Mouse (Mus musculus): ENCODE results near the gene Srd5a3. TPM values are rescaled to one million over a fixed set of nuclear protein-coding genes. Genes with fewer than 3 reads are reported as not detected.

Srd5a3 gene
- polyA plus RNA-seq, 1 experiment from 2014 or later: 15.4 TPM

DNA sequence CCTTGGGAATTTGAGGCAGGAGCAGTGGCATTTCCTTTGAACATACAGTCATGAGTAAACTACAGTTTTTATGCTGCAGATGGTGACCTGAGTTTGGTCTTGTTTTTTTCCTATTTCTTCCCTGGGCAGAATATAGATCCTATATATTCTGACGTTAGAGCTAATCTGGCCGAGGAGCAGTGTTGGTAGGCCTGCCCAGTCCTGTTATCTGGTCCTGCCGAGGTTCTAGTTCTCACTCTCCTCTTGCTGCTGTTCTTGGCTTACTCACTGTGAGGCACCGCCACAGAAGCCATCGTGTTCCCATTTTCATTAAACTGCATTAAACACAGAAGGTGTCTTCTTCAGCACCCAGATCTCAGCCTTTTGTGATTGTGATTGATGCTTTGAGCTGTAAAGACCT, 47.8 kb downstream of the Srd5a3 start:
- H3K27me3 ChIP-seq (ENCODE audit: insufficient read depth, low read length): no peaks in the 10 kb centered on the region

GRCm38 (mm10) chr5:76190609-76191008, 50.5 kb downstream of the Srd5a3 start:
- no peak for TF ChIP-seq CTCF (IDR thresholded peaks at IDR 0.05; ENCODE audit: low read depth)
- no peak for TF ChIP-seq EP300 (IDR thresholded peaks at IDR 0.05; ENCODE audit: low read depth)
- H3K27ac ChIP-seq (ENCODE audit: low read depth): no peak overlapping the region
- H3K4me3 ChIP-seq (ENCODE audit: low read depth, low read length): no peak overlapping the region
- H3K27me3 ChIP-seq (ENCODE audit: insufficient read depth, low read length): no peaks in the 10 kb centered on the region
- WGBS (ENCODE audit: insufficient replicate concordance): 72% methylated on average over 4 of the region's 4 CpGs
- no peak for DNase-seq
- no peak overlapping the region for H3K9ac ChIP-seq (replicated peaks)
- H3K36me3 ChIP-seq (replicated peaks; ENCODE audit: insufficient read depth, low read length): peaks cover 9% of the 10 kb centered on the region
- no peaks in the 10 kb centered on the region for H3K9me3 ChIP-seq (ENCODE audit: low read length)
- no peak overlapping the region for H3K4me2 ChIP-seq (ENCODE audit: low read depth, low read length)
- no peak for ATAC-seq
- peaks cover 23% of the 10 kb centered on the region for H3K4me1 ChIP-seq (ENCODE audit: insufficient read depth)

More for the DNA sequence above, 47.8 kb downstream of the Srd5a3 start:
- no peaks in the 10 kb centered on the region for H3K9me3 ChIP-seq (ENCODE audit: low read length)
- ATAC-seq (no peak), DNase-seq (no peak)
- 52% methylated on average over 5 of the region's 5 CpGs for WGBS (ENCODE audit: insufficient replicate concordance)
- no peak overlapping the region for H3K9ac ChIP-seq (replicated peaks)
- TF ChIP-seq CTCF (IDR thresholded peaks at IDR 0.05; ENCODE audit: low read depth) (no peak), EP300 (IDR thresholded peaks at IDR 0.05; ENCODE audit: low read depth) (no peak)
- H3K4me2 ChIP-seq (ENCODE audit: low read depth, low read length): no peak overlapping the region
- peaks cover 37% of the 10 kb centered on the region for H3K4me1 ChIP-seq (ENCODE audit: insufficient read depth)
- no peak overlapping the region for H3K4me3 ChIP-seq (ENCODE audit: low read depth, low read length)
- peaks cover 3% of the 10 kb centered on the region; the same call in 1 of the 2 replicates for H3K36me3 ChIP-seq (replicated peaks; ENCODE audit: insufficient read depth, low read length)
- no peak overlapping the region for H3K27ac ChIP-seq (ENCODE audit: low read depth)

GRCm38 (mm10) chr5:76193075-76193474, 53.0 kb downstream of the Srd5a3 start:
- TF ChIP-seq CTCF (IDR thresholded peaks at IDR 0.05; ENCODE audit: low read depth) (no peak), EP300 (IDR thresholded peaks at IDR 0.05; ENCODE audit: low read depth) (no peak)
- DNase-seq: no peak

DNA sequence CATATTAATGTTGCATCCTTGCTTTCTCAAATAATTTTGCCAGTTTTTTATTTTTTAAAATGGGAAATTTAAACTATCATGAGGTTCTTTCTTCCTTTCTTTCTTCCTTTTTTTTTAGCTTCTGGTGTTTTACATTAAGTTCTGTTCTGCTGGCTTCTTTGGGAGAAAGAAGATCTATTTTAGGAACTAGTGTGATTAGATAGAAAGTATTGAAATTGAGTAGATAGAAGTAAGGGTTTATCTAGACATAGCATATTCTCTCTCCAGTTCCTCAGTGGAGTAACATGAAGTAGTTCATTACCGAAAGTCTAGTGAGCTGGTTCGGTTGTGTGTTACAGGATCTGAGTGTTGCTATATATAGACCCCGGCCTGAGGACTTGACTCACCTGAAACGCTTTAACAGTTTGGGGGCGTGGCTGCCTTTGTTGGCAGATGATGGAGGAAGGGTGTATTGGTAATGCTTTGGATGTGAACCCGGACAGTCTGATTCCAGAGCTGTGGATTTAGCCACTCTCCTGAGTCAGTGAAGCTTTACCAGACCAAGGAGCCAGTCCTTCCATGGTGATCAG, 54.4 kb downstream of the Srd5a3 start:
- WGBS (ENCODE audit: insufficient replicate concordance): 61% methylated on average over 6 of the region's 6 CpGs
- Histone ChIP-seq H3K4me1 (ENCODE audit: insufficient read depth) (0 out of 2 replicates have a peak, but pooled peaks cover 6% of the 10 kb centered on the region), H3K9me3 (ENCODE audit: low read length) (no peaks in the 10 kb centered on the region), H3K27me3 (ENCODE audit: insufficient read depth, low read length) (no peaks in the 10 kb centered on the region), H3K4me2 (ENCODE audit: low read depth, low read length) (no peak overlapping the region), H3K36me3 (replicated peaks; ENCODE audit: insufficient read depth, low read length) (peaks cover 11% of the 10 kb centered on the region), H3K9ac (replicated peaks) (no peak overlapping the region), H3K27ac (ENCODE audit: low read depth) (no peak overlapping the region), H3K4me3 (ENCODE audit: low read depth, low read length) (no peak overlapping the region)
- ATAC-seq: no peak
- TF ChIP-seq CTCF (IDR thresholded peaks at IDR 0.05; ENCODE audit: low read depth) (no peak), EP300 (IDR thresholded peaks at IDR 0.05; ENCODE audit: low read depth) (no peak)
- no peak for DNase-seq

More at GRCm38 (mm10) chr5:76193075-76193474, 53.0 kb downstream of the Srd5a3 start:
- Histone ChIP-seq H3K27ac (ENCODE audit: low read depth) (no peak overlapping the region), H3K27me3 (ENCODE audit: insufficient read depth, low read length) (no peaks in the 10 kb centered on the region), H3K4me3 (ENCODE audit: low read depth, low read length) (no peak overlapping the region), H3K36me3 (replicated peaks; ENCODE audit: insufficient read depth, low read length) (peaks cover 8% of the 10 kb centered on the region), H3K9ac (replicated peaks) (no peak overlapping the region), H3K4me1 (ENCODE audit: insufficient read depth) (peaks cover 12% of the 10 kb centered on the region; the same call in 1 of the 2 replicates), H3K4me2 (ENCODE audit: low read depth, low read length) (no peak overlapping the region), H3K9me3 (ENCODE audit: low read length) (no peaks in the 10 kb centered on the region)
- ATAC-seq: no peak

DNA sequence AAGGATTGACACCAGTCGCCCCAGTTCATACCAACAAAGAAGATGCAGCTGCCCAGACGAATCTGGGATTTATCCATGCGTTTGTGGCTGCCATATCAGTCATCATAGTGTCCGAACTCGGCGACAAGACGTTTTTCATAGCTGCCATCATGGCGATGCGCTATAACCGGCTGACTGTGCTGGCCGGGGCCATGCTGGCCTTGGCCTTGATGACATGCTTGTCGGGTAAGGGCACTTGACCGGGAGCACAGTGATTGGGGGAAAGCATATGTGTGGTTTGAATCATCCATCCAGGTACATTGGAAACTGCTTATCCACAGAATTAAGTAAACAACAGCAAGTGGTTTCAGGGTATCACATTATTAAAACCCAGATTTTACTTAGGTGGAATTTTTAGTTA, 59.3 kb downstream of the Srd5a3 start:
- WGBS (ENCODE audit: insufficient replicate concordance): 92% methylated on average over 13 of the region's 13 CpGs
- H3K4me1 ChIP-seq (ENCODE audit: insufficient read depth): no peaks in the 10 kb centered on the region
- TF ChIP-seq EP300 (IDR thresholded peaks at IDR 0.05; ENCODE audit: low read depth) (no peak), CTCF (IDR thresholded peaks at IDR 0.05; ENCODE audit: low read depth) (no peak)
- DNase-seq (no peak), ATAC-seq (no peak)
- no peak overlapping the region for H3K9ac ChIP-seq (replicated peaks)
- no peak overlapping the region for H3K27ac ChIP-seq (ENCODE audit: low read depth)
- no peaks in the 10 kb centered on the region for H3K27me3 ChIP-seq (ENCODE audit: insufficient read depth, low read length)
- no peak overlapping the region for H3K4me3 ChIP-seq (ENCODE audit: low read depth, low read length)
- H3K4me2 ChIP-seq (ENCODE audit: low read depth, low read length): no peak overlapping the region
- H3K9me3 ChIP-seq (ENCODE audit: low read length): no peaks in the 10 kb centered on the region
- H3K36me3 ChIP-seq (replicated peaks; ENCODE audit: insufficient read depth, low read length): peaks cover 43% of the 10 kb centered on the region

- 85% methylated on average over 3 of the region's 3 CpGs for WGBS (ENCODE audit: insufficient replicate concordance)
- H3K36me3 ChIP-seq (replicated peaks; ENCODE audit: insufficient read depth, low read length): peaks cover 52% of the 10 kb centered on the region
- H3K4me3 ChIP-seq (ENCODE audit: low read depth, low read length): no peak overlapping the region
- H3K9me3 ChIP-seq (ENCODE audit: low read length): no peaks in the 10 kb centered on the region
- no peak for ATAC-seq
- DNase-seq: no peak
- H3K9ac ChIP-seq (replicated peaks): no peak overlapping the region
- H3K4me2 ChIP-seq (ENCODE audit: low read depth, low read length): no peak overlapping the region
- H3K27ac ChIP-seq (ENCODE audit: low read depth): no peak overlapping the region
- H3K27me3 ChIP-seq (ENCODE audit: insufficient read depth, low read length): no peaks in the 10 kb centered on the region
- TF ChIP-seq EP300 (IDR thresholded peaks at IDR 0.05; ENCODE audit: low read depth): no peak
- TF ChIP-seq CTCF (IDR thresholded peaks at IDR 0.05; ENCODE audit: low read depth): no peak
- H3K4me1 ChIP-seq (ENCODE audit: insufficient read depth): no peaks in the 10 kb centered on the region
These were observed 63.1 kb downstream of the Srd5a3 start for GRCm38 (mm10) chr5:76203171-76203570.

Other genes with a start within 250 kb of the Srd5a3 start
- 7.9 and 9.6 TPM in 2 replicates for gene Kdr, start 161.8 kb upstream of the Srd5a3 start, polyA plus RNA-seq (2015; fragmentation: Nextera tagmentation; extraction: Ambion mirVana)
- 20.9 and 25.6 TPM in 2 replicates for gene Tmem165, start 43.6 kb downstream of the Srd5a3 start, polyA plus RNA-seq (2015; fragmentation: Nextera tagmentation; extraction: Ambion mirVana)
- 2.3 and 3.6 TPM in 2 replicates for gene Clock, start 164.5 kb downstream of the Srd5a3 start, polyA plus RNA-seq (2015; fragmentation: Nextera tagmentation; extraction: Ambion mirVana)
- not detected in 2 replicates for gene Pdcl2, start 190.9 kb downstream of the Srd5a3 start, polyA plus RNA-seq (2015; fragmentation: Nextera tagmentation; extraction: Ambion mirVana)
- gene Nmu, start 223.5 kb downstream of the Srd5a3 start, polyA plus RNA-seq (2015; fragmentation: Nextera tagmentation; extraction: Ambion mirVana): not detected in 2 replicates

All from liver, postnatal 0 days (tissue).